ENCODE assay signal across 8 mouse cellular contexts in the genomic region with DNA sequence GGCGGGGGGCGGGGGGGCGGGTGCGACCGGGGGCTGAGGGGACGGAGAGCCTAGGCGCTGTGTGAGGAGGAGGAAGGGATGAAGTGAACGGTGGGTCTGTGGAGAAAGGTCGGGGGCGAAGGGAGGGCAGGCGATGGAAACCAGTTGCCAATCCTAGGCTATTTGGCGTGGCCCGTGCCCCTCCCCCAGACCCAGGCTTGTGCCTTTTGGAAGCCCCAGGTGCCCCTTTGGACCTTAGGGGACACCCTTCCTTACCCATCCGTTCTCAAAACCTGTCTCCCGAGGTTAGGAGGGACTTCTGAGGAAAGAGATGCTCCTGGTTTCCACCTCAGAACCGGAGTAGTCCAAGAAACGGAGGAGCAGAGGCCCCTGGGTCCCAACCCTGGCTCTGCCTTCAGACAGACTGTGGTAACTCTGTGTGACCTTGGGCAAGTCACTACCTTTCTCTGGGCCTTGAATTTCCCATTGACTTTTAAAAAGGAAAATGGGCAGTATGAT. TPM values are rescaled to one million over a fixed set of nuclear protein-coding genes. Genes with fewer than 3 reads are reported as not detected.
A peak's percentile ranks its signal among the peaks of the same experiment; 100 is the strongest.
DNase-seq lines count a peak whose midpoint lies in the region; ATAC-seq and TF ChIP-seq lines count a peak whose summit lies in the region.

A gene (minus strand): TSS at position 405 of the 498 bp plus-strand sequence.

- peak within 1 kb of the TSS; percentile 19 for H3ac ChIP-seq in myocyte (ENCODE audit: control insufficient read depth, insufficient read length)

- no peak for TF ChIP-seq POLR2A in lung, adult 2 months (IDR thresholded peaks at IDR 0.05; ENCODE audit: borderline replicate concordance, extremely low read depth, low read depth, low read length)
- TF ChIP-seq POLR2A in limb, embryonic 14.5 days (IDR thresholded peaks at IDR 0.05; ENCODE audit: borderline replicate concordance, extremely low read depth, insufficient read depth, insufficient read length) = no peak
- TF ChIP-seq POLR2A in myocyte (IDR thresholded peaks at IDR 0.05; ENCODE audit: insufficient read length, low read depth) = no peak

- H3K27me3 ChIP-seq in embryonic facial prominence, embryonic 10.5 days (replicated peaks; ENCODE audit: low read depth, poor library complexity, severe bottlenecking) = no peaks in the 10 kb centered on the region
- H3K27me3 ChIP-seq in hindbrain, embryonic 11.5 days (ENCODE audit: control insufficient read depth, insufficient read depth, low read length) = no peaks in the 10 kb centered on the region
- H3K27me3 ChIP-seq in limb, embryonic 14.5 days (ENCODE audit: control insufficient read depth, insufficient read depth, low read length) = no peaks in the 10 kb centered on the region
- H3K27me3 ChIP-seq in myocyte (ENCODE audit: control insufficient read depth, insufficient read depth, insufficient read length) = no peaks in the 10 kb centered on the region

- peak; percentile 36 for DNase-seq in lung, adult 2 months
- DNase-seq in lung, postnatal 25 days (ENCODE audit: low spot score) = no peak
- peak; percentile 64 for DNase-seq in ZHBTc4 (ENCODE audit: low read depth, low spot score)
- DNase-seq in embryonic facial prominence, embryonic 10.5 days (ENCODE audit: low spot score) = no peak
- peak; percentile 60 for DNase-seq in hindbrain, embryonic 11.5 days (ENCODE audit: low spot score)
- no peak for DNase-seq in limb, embryonic 14.5 days (ENCODE audit: low spot score)
- no peak for DNase-seq in spleen, adult 12 weeks (ENCODE audit: low spot score)

- H3K9ac ChIP-seq in hindbrain, embryonic 11.5 days (ENCODE audit: low read depth, low read length) = peak within 1 kb of the TSS; percentile 72
- H3K9ac ChIP-seq in limb, embryonic 14.5 days (ENCODE audit: low read depth, low read length, severe bottlenecking) = peak within 1 kb of the TSS; percentile 78

- no peaks in the 10 kb centered on the region for H3K79me2 ChIP-seq in myocyte (ENCODE audit: control insufficient read depth, insufficient read depth)

- H3K27ac ChIP-seq in embryonic facial prominence, embryonic 10.5 days (replicated peaks) = peak within 1 kb of the TSS; percentile 93
- peak within 1 kb of the TSS; percentile 88 for H3K27ac ChIP-seq in hindbrain, embryonic 11.5 days (ENCODE audit: low read depth, low read length)
- peak within 1 kb of the TSS; percentile 88 for H3K27ac ChIP-seq in limb, embryonic 14.5 days (replicated peaks; ENCODE audit: low read depth, low read length)

- H3K4me1 ChIP-seq in lung, adult 2 months (ENCODE audit: control insufficient read depth, insufficient read depth, low read length) = no peaks in the 10 kb centered on the region; the same call in 1 of the 2 replicates
- H3K4me1 ChIP-seq in embryonic facial prominence, embryonic 10.5 days = peaks cover 20% of the 10 kb centered on the region
- H3K4me1 ChIP-seq in hindbrain, embryonic 11.5 days (replicated peaks; ENCODE audit: control insufficient read depth, insufficient read depth, low read length) = no peaks in the 10 kb centered on the region
- H3K4me1 ChIP-seq in limb, embryonic 14.5 days (ENCODE audit: control insufficient read depth, insufficient read depth, low read length) = peaks cover 11% of the 10 kb centered on the region; the same call in 1 of the 2 replicates

- no peak for TF ChIP-seq CTCF in lung, adult 2 months (IDR thresholded peaks at IDR 0.05; ENCODE audit: insufficient read depth, low read length)

- 6% methylated on average over 15 of the region's 17 CpGs for WGBS in lung, adult 2 months
- WGBS in embryonic facial prominence, embryonic 10.5 days = under 1% methylated on average over 16 of the region's 17 CpGs
- 3% methylated on average over 14 of the region's 17 CpGs for WGBS in hindbrain, embryonic 11.5 days
- WGBS in limb, embryonic 14.5 days = under 1% methylated on average over 15 of the region's 17 CpGs

- peak; percentile 65 for ATAC-seq in hindbrain, embryonic 11.5 days (ENCODE audit: low FRiP score)
- no peak for ATAC-seq in limb, embryonic 14.5 days (ENCODE audit: low FRiP score, low read depth)

- peak within 1 kb of the TSS; percentile 74 for H3K4me3 ChIP-seq in lung, adult 2 months (replicated peaks; ENCODE audit: extremely low read depth, low read depth, low read length)
- H3K4me3 ChIP-seq in embryonic facial prominence, embryonic 10.5 days = peak within 1 kb of the TSS; percentile 81
- peak within 1 kb of the TSS; percentile 68 for H3K4me3 ChIP-seq in hindbrain, embryonic 11.5 days (ENCODE audit: low read depth, low read length)
- peak within 1 kb of the TSS; percentile 71 for H3K4me3 ChIP-seq in limb, embryonic 14.5 days (replicated peaks; ENCODE audit: low read length)
- peak within 1 kb of the TSS; percentile 46 for H3K4me3 ChIP-seq in myocyte

- peaks cover 9% of the 10 kb centered on the region for H3K36me3 ChIP-seq in embryonic facial prominence, embryonic 10.5 days (replicated peaks)
- H3K36me3 ChIP-seq in hindbrain, embryonic 11.5 days (ENCODE audit: control insufficient read depth, insufficient read depth, low read length) = no peaks in the 10 kb centered on the region
- no peaks in the 10 kb centered on the region for H3K36me3 ChIP-seq in limb, embryonic 14.5 days (ENCODE audit: control insufficient read depth, insufficient read depth, low read length)
- H3K36me3 ChIP-seq in myocyte (ENCODE audit: control insufficient read depth, insufficient read depth) = no peaks in the 10 kb centered on the region

- H3K4me2 ChIP-seq in hindbrain, embryonic 11.5 days (replicated peaks; ENCODE audit: low read depth, low read length) = peak within 1 kb of the TSS; percentile 46
- H3K4me2 ChIP-seq in limb, embryonic 14.5 days (replicated peaks; ENCODE audit: low read depth, low read length, severe bottlenecking) = peak within 1 kb of the TSS; percentile 72
- H3K4me2 ChIP-seq in myocyte (ENCODE audit: low read depth) = peak within 1 kb of the TSS; percentile 89

- no peaks in the 10 kb centered on the region for H3K9me3 ChIP-seq in embryonic facial prominence, embryonic 10.5 days
- no peaks in the 10 kb centered on the region for H3K9me3 ChIP-seq in hindbrain, embryonic 11.5 days (ENCODE audit: control insufficient read depth, low read length)
- no peaks in the 10 kb centered on the region for H3K9me3 ChIP-seq in limb, embryonic 14.5 days (ENCODE audit: control insufficient read depth, low read length)

TF ChIP-seq in myocyte, 11 proteins besides CTCF, POLR2A, EP300 and RAD21:
- TF ChIP-seq USF1 (IDR thresholded peaks at IDR 0.05; ENCODE audit: low read depth) = no peak
- no peak for TF ChIP-seq SRF (IDR thresholded peaks at IDR 0.05; ENCODE audit: control insufficient read depth, insufficient read length, low read depth)
- no peak for TF ChIP-seq TCF12 (IDR thresholded peaks at IDR 0.05; ENCODE audit: insufficient read depth, poor library complexity, severe bottlenecking)
- TF ChIP-seq REST (IDR thresholded peaks at IDR 0.05; ENCODE audit: insufficient read depth, insufficient read length) = no peak
- TF ChIP-seq POLR2AphosphoS2 (IDR thresholded peaks at IDR 0.05; ENCODE audit: insufficient read length, low read depth) = no peak
- TF ChIP-seq TCF3 (IDR thresholded peaks at IDR 0.05; ENCODE audit: insufficient read length, low read depth) = no peak
- no peak for TF ChIP-seq MYOD1 (IDR thresholded peaks at IDR 0.05; ENCODE audit: control insufficient read depth in 1 of 3, insufficient read length in 2 of 3, low read depth in 2 of 3)
- TF ChIP-seq E2F4 (IDR thresholded peaks at IDR 0.05; ENCODE audit: insufficient read depth) = no peak
- no peak for TF ChIP-seq CEBPB (IDR thresholded peaks at IDR 0.05; ENCODE audit: insufficient read depth, poor library complexity, severe bottlenecking)

RNA-seq across cellular contexts. Expression of the gene that starts here (rescaled TPM):
- polyA plus RNA-seq in lung, adult 2 months (2012; rRNA removed) = 0.05 TPM in 1 of 2 replicates, not detected in the other
- polyA plus RNA-seq in embryonic facial prominence, embryonic 10.5 days (2016; fragmentation: Nextera tagmentation; extraction: Ambion mirVana) = 0.30 TPM in 1 of 2 replicates, not detected in the other
- 0.22 and 0.29 TPM in 2 replicates for polyA plus RNA-seq in hindbrain, embryonic 11.5 days (2014; fragmentation: Nextera tagmentation; extraction: Ambion mirVana)
- 0.19 and 0.24 TPM in 2 replicates for polyA plus RNA-seq in limb, embryonic 14.5 days (2012; rRNA removed)
- polyA plus RNA-seq in limb, embryonic 14.5 days (2014; fragmentation: Nextera tagmentation; extraction: Ambion mirVana) = 0.12 and 0.32 TPM in 2 replicates
- 0.06 TPM for polyA plus RNA-seq in myocyte (2012; fragmentation: generic; extraction: Trizol)

Comparison
In these comparisons a context has a peak if more than half of its experiments do, and no peak if none do; other contexts are left out.
1. Peak in DNase-seq and H3K4me3 ChIP-seq in lung, adult 2 months; RNA of the gene not detected or under 1 TPM.
2. Peak in DNase-seq, ATAC-seq, H3K4me3 ChIP-seq, H3K27ac ChIP-seq, H3K9ac ChIP-seq and H3K4me2 ChIP-seq in hindbrain, embryonic 11.5 days; RNA of the gene not detected or under 1 TPM.